Mouse (Mus musculus) midbrain, embryonic 14.5 days (tissue): ENCODE measurements around the gene Sec14l2. TPM values are rescaled to one million over a fixed set of nuclear protein-coding genes. Genes with fewer than 3 reads are reported as not detected.
"Not testable (repeated sequence)": the region's sequence is repeated elsewhere in the genome, so short reads cannot be mapped to it uniquely, and the experiment has no call there.

Experiments
- ATAC-seq: fragments of 200-750 bp; cut with Nextera tagmentation; 2 replicates; pipeline ENCODE4 v1.8.0; 2017; ENCODE audit warnings: moderate number of reproducible peaks, moderate library complexity; ENCODE audit not compliant: low FRiP score, low TSS enrichment
- DNase-seq: peaks from one replicate; pipeline ENCODE4 v3.0.0-alpha.2; 2015
- H3K27ac ChIP-seq: fragments of 300-500 bp; sonication (generic); replicated peaks from 2 replicates; pipeline ENCODE4 v1.5.1; 2014; ENCODE audit warnings: mild to moderate bottlenecking, low read depth, low read length, moderate library complexity
- H3K27me3 ChIP-seq: fragments of 300-500 bp; sonication (generic); 2 replicates; pipeline ENCODE4 v1.6.1; 2014; ENCODE audit warnings: low read length, control low read depth, mixed read lengths; ENCODE audit not compliant: control insufficient read depth, insufficient read depth
- H3K36me3 ChIP-seq: fragments of 300-500 bp; sonication (generic); 2 replicates; pipeline ENCODE4 v1.6.1; 2014; ENCODE audit warnings: low read length, control low read depth; ENCODE audit not compliant: control insufficient read depth, insufficient read depth
- H3K4me1 ChIP-seq: fragments of 300-500 bp; sonication (generic); 2 replicates; pipeline ENCODE4 v1.6.1; 2014; ENCODE audit warnings: mild to moderate bottlenecking, antibody characterized with exemption, low read length, control low read depth; ENCODE audit not compliant: control insufficient read depth, insufficient read depth
- H3K4me2 ChIP-seq: fragments of 300-500 bp; sonication (generic); 2 replicates; pipeline ENCODE4 v1.6.1; 2014; ENCODE audit warnings: mild to moderate bottlenecking, low read length, moderate library complexity
- H3K4me3 ChIP-seq: fragments of 300-500 bp; sonication (generic); replicated peaks from 2 replicates; pipeline ENCODE4 v1.5.1; 2014; ENCODE audit warnings: low read depth, low read length
- H3K9ac ChIP-seq: fragments of 300-500 bp; sonication (generic); replicated peaks from 2 replicates; pipeline ENCODE4 v1.6.1; 2014; ENCODE audit warnings: mild to moderate bottlenecking, low read length, moderate library complexity
- H3K9me3 ChIP-seq: fragments of 300-500 bp; sonication (generic); 2 replicates; pipeline ENCODE4 v1.6.1; 2016; ENCODE audit warnings: low read length, control low read depth, mixed read lengths; ENCODE audit not compliant: control insufficient read depth
- WGBS: fragments of 180-500 bp; shearing (Covaris S2); extraction: QIAGEN DNeasy Blood & Tissue Kit; methylation state at CpG from one replicate; pipeline ENCODE4 v1.1.7; 2014; 5-methylcytosine and 5-hydroxymethylcytosine counted together
- polyA plus RNA-seq: library from polyadenylated mRNA; unstranded; fragments of >200 nt; fragmentation: Nextera tagmentation; extraction: Ambion mirVana; gene quantifications from 2 replicates; pipeline ENCODE4 v1.2.1, GENCODE M21; 2014

Gene Sec14l2
- polyA plus RNA-seq, 1 experiment from 2014 or later: 2.0 TPM

DNA sequence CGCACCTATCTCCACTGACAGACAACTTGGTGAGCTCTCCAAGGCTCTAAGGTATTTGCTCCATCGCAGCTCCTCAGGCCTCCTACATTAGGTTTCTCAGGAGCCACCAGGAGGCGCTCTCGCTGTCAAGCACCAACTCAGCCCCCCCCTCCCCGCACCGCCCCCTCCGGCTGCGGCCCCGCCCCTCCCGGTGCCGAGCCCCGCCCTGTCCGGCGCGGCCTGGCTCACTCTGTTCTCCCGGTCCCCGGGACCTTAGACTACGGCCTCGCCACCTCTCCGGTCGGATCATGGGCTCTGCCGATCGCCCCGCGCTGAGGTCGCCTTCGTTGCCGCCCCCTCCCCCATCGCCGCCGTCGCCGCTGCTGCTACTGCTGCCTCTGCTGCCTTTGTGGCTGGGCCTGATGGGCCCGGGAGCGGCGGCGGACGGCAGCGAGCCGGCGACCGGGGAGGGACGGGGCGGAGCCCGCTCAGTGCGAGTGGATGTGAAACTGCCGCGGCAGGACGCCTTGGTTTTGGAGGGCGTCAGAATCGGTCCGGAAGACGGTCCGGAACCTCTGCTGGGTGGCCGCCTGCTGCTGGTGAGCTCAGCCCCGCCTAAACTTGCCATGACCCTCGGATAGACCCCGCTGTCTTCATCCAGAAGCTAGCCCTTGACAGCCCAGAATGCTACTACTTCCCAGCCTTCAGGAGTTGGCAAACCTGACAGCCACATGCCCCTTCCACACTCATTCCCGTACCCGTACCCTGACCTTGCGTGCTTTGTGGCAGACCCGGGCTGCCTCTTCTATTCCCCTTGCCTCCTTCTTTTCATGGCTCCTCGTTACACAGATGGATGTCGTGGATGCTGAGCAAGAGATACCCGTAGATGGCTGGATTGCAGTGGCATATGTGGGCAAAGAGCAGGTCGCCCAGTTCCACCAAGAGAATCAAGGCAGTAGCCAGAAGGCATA lies 12.0 kb upstream of the Sec14l2 start, which contains the start of gene Rnf215:
Gene Rnf215, plus strand, starts transcription at position 217 of the 950 bp plus-strand sequence.
- Histone ChIP-seq H3K4me1 (peaks cover 17% of the 10 kb centered on the region), H3K4me3 (peak within 1 kb of the TSS; percentile 64), H3K27me3 (no peaks in the 10 kb centered on the region), H3K27ac (peak within 1 kb of the TSS; percentile 88), H3K9me3 (no peaks in the 10 kb centered on the region), H3K9ac (peak within 1 kb of the TSS; percentile 83), H3K36me3 (peaks cover 28% of the 10 kb centered on the region), H3K4me2 (peak within 1 kb of the TSS; percentile 88)
- ATAC-seq (peak; percentile 93), DNase-seq (peak; percentile 97)
- 1% methylated on average over 63 of the region's 66 CpGs for WGBS

DNA sequence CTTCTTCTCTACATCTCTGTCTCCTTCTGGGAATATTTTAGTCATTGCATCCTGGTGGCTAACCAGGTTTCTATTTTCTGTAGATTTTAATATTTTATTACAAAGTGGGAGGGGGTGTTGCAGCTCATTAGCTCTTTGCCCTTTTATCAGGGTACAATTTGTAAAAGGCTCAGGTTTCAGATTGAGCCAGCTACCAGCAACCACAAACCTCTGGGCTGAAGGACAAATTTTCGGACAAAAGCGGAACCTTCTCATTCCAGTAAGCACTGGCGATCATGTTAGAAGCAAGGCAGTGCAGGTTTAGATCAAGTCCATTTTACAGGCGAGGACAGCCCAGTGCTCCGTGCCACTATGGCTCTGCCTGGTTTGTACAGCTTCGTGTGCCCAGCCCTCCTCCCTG lies 11.2 kb upstream of the Sec14l2 start:
- Histone ChIP-seq H3K9me3 (no peaks in the 10 kb centered on the region), H3K4me2 (peak overlapping the region; percentile 88), H3K36me3 (peaks cover 19% of the 10 kb centered on the region), H3K27ac (0 out of 2 replicates have a peak overlapping the region, but pooled peaks have one; percentile 88), H3K9ac (0 out of 2 replicates have a peak overlapping the region, but pooled peaks have one; percentile 17), H3K4me3 (peak overlapping the region; percentile 64), H3K4me1 (peaks cover 17% of the 10 kb centered on the region), H3K27me3 (no peaks in the 10 kb centered on the region)
- DNase-seq: no peak
- WGBS: 63% methylated on average over 6 of the region's 6 CpGs
- no peak for ATAC-seq

DNA sequence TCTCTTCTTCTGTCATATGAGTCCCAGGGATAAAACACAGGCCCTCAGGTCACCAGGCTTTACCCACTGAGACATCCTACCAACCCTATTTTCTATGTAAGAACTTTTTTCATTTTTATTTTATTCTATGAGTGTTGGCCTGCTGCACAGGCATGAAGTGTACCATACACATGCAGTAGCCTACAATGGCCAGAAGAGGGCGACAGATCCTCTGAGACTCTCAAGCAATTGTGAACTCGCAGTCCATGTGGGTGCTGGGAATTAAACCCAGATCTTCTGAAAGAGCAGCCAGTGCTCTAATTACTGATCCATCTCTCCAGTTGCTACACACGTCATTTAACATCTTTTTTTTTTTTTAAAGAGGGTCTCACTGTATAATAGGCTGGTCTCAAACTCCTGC lies 10.2 kb upstream of the Sec14l2 start:
- 52% methylated on average over 3 of the region's 3 CpGs for WGBS
- Histone ChIP-seq H3K36me3 (peaks cover 10% of the 10 kb centered on the region), H3K27ac (no peak overlapping the region), H3K4me2 (no peak overlapping the region), H3K9me3 (no peaks in the 10 kb centered on the region), H3K4me3 (no peak overlapping the region), H3K27me3 (no peaks in the 10 kb centered on the region), H3K9ac (no peak overlapping the region), H3K4me1 (peaks cover 17% of the 10 kb centered on the region)
- no peak for ATAC-seq
- DNase-seq: no peak

DNA sequence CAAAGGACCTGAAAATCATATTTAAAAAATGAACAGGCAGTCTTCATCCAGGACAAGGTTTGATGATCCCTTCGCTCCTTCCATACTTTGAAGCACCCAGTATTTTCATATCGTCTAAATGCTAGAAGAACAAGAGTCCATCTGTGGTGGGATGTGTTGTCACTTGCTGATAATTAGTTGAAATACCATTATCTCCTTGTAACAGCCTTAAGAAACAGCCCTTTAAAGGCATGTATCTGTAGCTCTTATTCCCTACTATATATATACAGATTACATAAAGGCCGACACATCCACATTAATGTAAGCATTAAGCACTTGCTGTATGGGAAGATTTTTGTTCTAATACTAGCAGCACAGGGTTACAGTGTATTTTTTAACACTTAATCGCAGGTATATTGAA lies 5.2 kb upstream of the Sec14l2 start:
- H3K27ac ChIP-seq, H3K4me1 ChIP-seq, DNase-seq, H3K36me3 ChIP-seq, H3K9ac ChIP-seq, ATAC-seq, H3K4me2 ChIP-seq, H3K4me3 ChIP-seq, H3K9me3 ChIP-seq, H3K27me3 ChIP-seq: not testable (repeated sequence)
- WGBS: 98% methylated on average over 4 of the region's 4 CpGs

DNA sequence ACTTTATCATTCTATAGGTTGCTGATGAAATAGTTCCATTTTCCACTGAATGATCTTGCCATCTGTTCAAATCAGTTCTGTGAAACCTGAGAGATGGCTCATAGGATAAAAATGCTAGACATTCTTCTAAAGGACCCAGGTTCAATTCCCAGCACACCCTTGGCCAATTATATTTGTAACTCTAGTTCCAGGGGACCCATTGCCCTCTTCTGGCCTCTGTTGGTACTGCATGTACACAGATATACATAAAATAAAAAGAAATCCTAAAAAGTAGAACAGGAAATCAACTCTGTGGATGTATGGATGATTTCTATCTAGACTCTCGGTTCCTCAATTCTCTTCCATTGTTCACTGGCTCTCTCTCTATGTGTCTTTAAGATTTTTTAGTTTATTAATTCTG lies 3.8 kb upstream of the Sec14l2 start:
- Histone ChIP-seq H3K27ac (no peak overlapping the region), H3K4me2 (no peak overlapping the region), H3K9me3 (peaks cover 4% of the 10 kb centered on the region; the same call in 1 of the 2 replicates), H3K36me3 (no peaks in the 10 kb centered on the region), H3K4me1 (no peaks in the 10 kb centered on the region), H3K27me3 (no peaks in the 10 kb centered on the region), H3K9ac (no peak overlapping the region), H3K4me3 (no peak overlapping the region)
- WGBS: 88% methylated on average over 1 of the region's 1 CpGs
- DNase-seq (no peak), ATAC-seq (no peak)

- DNase-seq: peak; percentile 26
- Histone ChIP-seq H3K4me1 (no peaks in the 10 kb centered on the region), H3K27ac (no peak overlapping the region), H3K9ac (no peak overlapping the region), H3K9me3 (peaks cover 4% of the 10 kb centered on the region; the same call in 1 of the 2 replicates), H3K4me3 (no peak overlapping the region), H3K4me2 (no peak overlapping the region), H3K27me3 (no peaks in the 10 kb centered on the region), H3K36me3 (no peaks in the 10 kb centered on the region)
- 61% methylated on average over 5 of the region's 5 CpGs for WGBS
- ATAC-seq: no peak
Observed at GRCm38 (mm10) chr11:4123922-4124321, 707 bp upstream of the Sec14l2 start.

DNA sequence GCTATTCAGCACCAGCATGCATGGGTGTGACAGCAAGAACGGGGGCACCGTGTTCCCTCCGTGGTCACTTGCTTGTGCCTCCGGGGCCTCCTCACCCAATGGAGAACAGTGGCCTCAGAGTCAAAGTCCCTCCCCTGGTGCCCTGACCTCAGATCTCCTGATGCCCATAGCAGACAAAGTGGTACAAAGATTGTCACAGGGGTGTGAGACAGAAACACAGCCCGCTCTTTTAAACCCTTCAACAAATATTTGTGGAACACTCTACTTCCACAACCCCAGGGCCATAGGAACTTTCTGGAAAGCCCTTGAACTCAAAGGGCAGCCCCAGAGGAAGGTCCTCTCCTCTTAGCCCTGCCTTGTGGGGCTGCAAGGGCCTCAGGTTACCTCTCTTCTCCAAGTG lies 989 bp downstream of the Sec14l2 start:
- Histone ChIP-seq H3K9ac (no peak overlapping the region), H3K4me3 (no peak overlapping the region), H3K27ac (no peak overlapping the region), H3K9me3 (peaks cover 4% of the 10 kb centered on the region; the same call in 1 of the 2 replicates), H3K4me1 (peaks cover 10% of the 10 kb centered on the region), H3K27me3 (no peaks in the 10 kb centered on the region), H3K4me2 (no peak overlapping the region), H3K36me3 (no peaks in the 10 kb centered on the region)
- WGBS: 88% methylated on average over 5 of the region's 5 CpGs
- no peak for ATAC-seq
- no peak for DNase-seq

DNA sequence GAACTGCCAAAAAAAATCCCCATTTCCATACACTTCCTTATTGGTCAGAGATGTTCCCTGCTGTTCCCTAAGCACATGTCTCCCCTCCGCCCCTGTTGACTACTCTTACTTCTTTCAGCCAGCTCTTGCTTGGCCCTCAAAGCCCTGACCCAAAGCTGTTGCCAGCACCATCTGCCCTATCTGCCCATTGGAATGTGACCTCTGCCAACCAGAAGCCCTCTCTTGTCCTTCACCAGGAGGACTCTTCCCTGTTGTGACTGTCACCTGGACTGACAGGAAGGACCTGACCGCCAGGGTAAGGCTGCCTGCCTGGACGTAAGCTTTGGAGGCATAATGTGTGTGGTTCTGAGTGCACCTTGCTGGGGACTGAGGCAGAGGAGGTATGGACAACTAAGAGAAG lies 1.5 kb downstream of the Sec14l2 start:
- DNase-seq (no peak), ATAC-seq (no peak)
- peaks cover 4% of the 10 kb centered on the region; the same call in 1 of the 2 replicates for H3K9me3 ChIP-seq
- peaks cover 10% of the 10 kb centered on the region for H3K4me1 ChIP-seq
- no peaks in the 10 kb centered on the region for H3K36me3 ChIP-seq
- H3K27me3 ChIP-seq: no peaks in the 10 kb centered on the region; the same call in 1 of the 2 replicates
- H3K4me3 ChIP-seq: no peak overlapping the region
- no peak overlapping the region for H3K27ac ChIP-seq
- H3K9ac ChIP-seq: no peak overlapping the region
- WGBS: 82% methylated on average over 3 of the region's 3 CpGs
- H3K4me2 ChIP-seq: no peak overlapping the region
